Mouse (Mus musculus): ENCODE data around the gene Accs. TPM values are rescaled to one million over a fixed set of nuclear protein-coding genes. Genes with fewer than 3 reads are reported as not detected.

The Accs gene
- polyA plus RNA-seq, 1 experiment from 2014 or later: 8.7 TPM

GRCm38 (mm10) chr2:93841349-93841748 lies 8.4 kb downstream of the Accs start:
- H3K27me3 ChIP-seq (replicated peaks): no peaks in the 10 kb centered on the region
- 94% methylated on average over 3 of the region's 3 CpGs for WGBS
- no peaks in the 10 kb centered on the region; the same call in 1 of the 2 replicates for H3K4me1 ChIP-seq
- H3K4me3 ChIP-seq: no peak overlapping the region
- no peak overlapping the region for H3K4me2 ChIP-seq (replicated peaks)
- ATAC-seq (ENCODE audit: low FRiP score, low read depth): no peak
- no peak overlapping the region for H3K27ac ChIP-seq
- H3K9me3 ChIP-seq: no peaks in the 10 kb centered on the region
- peaks cover 67% of the 10 kb centered on the region for H3K36me3 ChIP-seq
- H3K9ac ChIP-seq: no peak overlapping the region

DNA sequence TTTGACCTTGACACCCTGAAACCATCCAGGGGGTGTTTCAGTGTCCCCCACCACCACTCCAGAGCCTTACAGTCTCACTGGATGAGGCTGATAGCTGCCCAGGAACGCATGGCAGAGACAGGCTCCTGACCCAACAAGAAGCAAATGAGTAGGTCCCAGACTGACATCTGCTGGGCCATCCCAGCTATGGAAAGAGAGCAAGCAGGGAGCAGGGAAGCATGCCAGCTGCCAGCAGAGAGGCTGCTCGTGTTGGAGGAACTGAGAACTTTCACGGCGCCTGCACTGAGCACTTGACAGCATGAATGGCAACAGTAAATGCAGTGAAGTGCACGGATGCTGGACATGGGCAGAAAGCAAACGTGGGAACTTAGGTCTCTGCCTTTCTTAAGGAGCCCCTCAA lies 9.6 kb downstream of the Accs start:
- Histone ChIP-seq H3K4me2 (replicated peaks) (no peak overlapping the region), H3K4me1 (no peaks in the 10 kb centered on the region), H3K9me3 (no peaks in the 10 kb centered on the region), H3K9ac (no peak overlapping the region), H3K36me3 (peaks cover 79% of the 10 kb centered on the region), H3K4me3 (no peak overlapping the region), H3K27me3 (replicated peaks) (no peaks in the 10 kb centered on the region), H3K27ac (no peak overlapping the region)
- WGBS: 81% methylated on average over 6 of the region's 6 CpGs
- no peak for ATAC-seq (ENCODE audit: low FRiP score, low read depth)

- Histone ChIP-seq H3K36me3 (peaks cover 78% of the 10 kb centered on the region), H3K9ac (no peak overlapping the region), H3K27ac (no peak overlapping the region), H3K4me3 (no peak overlapping the region), H3K4me1 (no peaks in the 10 kb centered on the region), H3K9me3 (no peaks in the 10 kb centered on the region), H3K4me2 (replicated peaks) (no peak overlapping the region), H3K27me3 (replicated peaks) (no peaks in the 10 kb centered on the region)
- ATAC-seq (ENCODE audit: low FRiP score, low read depth): no peak
- 93% methylated on average over 4 of the region's 4 CpGs for WGBS
Observed at GRCm38 (mm10) chr2:93838931-93839330, 10.8 kb downstream of the Accs start.

DNA sequence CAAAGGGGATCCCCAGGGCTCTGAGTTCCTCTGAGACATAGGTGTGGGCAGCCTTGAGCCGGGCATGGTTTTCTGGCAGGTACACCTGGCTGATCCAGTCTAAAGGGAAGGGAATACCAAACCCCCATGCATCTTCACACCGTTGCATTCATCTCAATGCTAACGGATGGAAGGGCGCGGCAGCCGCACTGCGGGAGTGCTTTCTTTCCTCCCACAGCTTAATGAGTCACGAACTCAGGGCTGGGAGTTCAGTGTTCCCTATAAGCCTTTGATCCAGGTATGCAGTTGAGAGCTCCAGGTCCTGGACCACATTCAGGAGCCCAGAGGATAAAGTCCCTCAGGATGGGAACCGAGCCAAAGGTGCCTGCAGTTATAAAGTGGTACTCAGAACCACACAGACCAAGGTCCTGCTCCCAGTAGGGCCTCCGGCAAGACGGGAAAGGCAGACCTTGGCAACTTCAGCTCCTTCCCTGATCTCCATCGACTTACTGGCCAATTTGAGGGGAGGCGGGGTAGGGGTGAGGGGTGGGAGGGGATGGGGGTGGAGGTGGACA lies 13.4 kb downstream of the Accs start:
- Histone ChIP-seq H3K4me3 (no peak overlapping the region), H3K27me3 (replicated peaks) (no peaks in the 10 kb centered on the region), H3K4me2 (replicated peaks) (no peak overlapping the region), H3K27ac (no peak overlapping the region), H3K9me3 (no peaks in the 10 kb centered on the region), H3K9ac (no peak overlapping the region), H3K36me3 (peaks cover 58% of the 10 kb centered on the region), H3K4me1 (no peaks in the 10 kb centered on the region)
- 73% methylated on average over 13 of the region's 13 CpGs for WGBS
- no peak for ATAC-seq (ENCODE audit: low FRiP score, low read depth)

DNA sequence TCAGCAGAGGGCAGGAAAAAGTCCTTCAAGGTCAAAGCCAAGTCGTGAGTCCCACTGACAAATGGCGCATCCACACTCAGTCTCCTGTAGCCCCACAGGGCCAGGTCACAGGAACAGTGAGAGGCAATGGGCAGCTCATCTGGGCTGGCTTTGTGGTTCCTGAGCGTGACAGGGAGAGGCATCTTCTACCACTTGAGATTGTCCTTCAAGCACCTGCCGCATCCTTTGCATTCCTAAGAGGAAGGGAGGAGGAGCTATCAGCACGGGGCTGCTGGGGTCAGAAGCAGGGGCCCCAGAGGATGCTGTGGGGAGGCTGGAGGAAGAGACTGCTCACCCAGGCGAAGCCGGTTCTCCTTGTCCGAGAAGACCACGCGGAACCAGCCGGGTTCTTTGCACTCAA lies 14.1 kb downstream of the Accs start:
- no peak for ATAC-seq (ENCODE audit: low FRiP score, low read depth)
- H3K9ac ChIP-seq: no peak overlapping the region
- no peak overlapping the region for H3K27ac ChIP-seq
- H3K4me2 ChIP-seq (replicated peaks): no peak overlapping the region
- no peaks in the 10 kb centered on the region for H3K27me3 ChIP-seq (replicated peaks)
- 81% methylated on average over 11 of the region's 11 CpGs for WGBS
- no peaks in the 10 kb centered on the region for H3K4me1 ChIP-seq
- peaks cover 51% of the 10 kb centered on the region for H3K36me3 ChIP-seq
- no peak overlapping the region for H3K4me3 ChIP-seq
- H3K9me3 ChIP-seq: no peaks in the 10 kb centered on the region

DNA sequence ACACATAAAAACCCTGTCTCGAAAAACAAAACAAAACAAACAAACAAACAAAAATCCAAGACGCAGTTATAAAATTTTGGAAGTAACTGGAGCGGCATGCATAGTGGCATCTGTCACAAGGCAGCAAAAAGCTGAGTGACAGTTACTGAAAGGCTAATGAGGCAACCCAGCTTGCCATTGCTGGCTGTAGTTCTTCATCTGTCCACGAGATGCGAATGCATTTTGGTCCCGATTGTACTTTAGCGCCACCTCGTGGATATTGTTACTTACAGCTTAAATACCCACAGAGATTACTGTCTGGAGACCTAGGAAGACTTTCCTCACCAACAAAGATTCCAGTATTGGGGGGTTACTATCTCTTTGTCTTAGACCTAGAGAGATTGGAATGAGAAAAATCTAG lies 26.2 kb downstream of the Accs start:
- no peaks in the 10 kb centered on the region for H3K27me3 ChIP-seq (replicated peaks)
- H3K4me2 ChIP-seq (replicated peaks): no peak overlapping the region
- WGBS: 19% methylated on average over 8 of the region's 8 CpGs
- peaks cover 11% of the 10 kb centered on the region for H3K4me1 ChIP-seq
- 0 out of 2 replicates have a peak, but pooled peaks have one; percentile 49 for ATAC-seq (ENCODE audit: low FRiP score, low read depth)
- no peaks in the 10 kb centered on the region for H3K9me3 ChIP-seq
- H3K27ac ChIP-seq: no peak overlapping the region
- no peak overlapping the region for H3K9ac ChIP-seq
- H3K4me3 ChIP-seq: no peak overlapping the region
- peaks cover 5% of the 10 kb centered on the region; the same call in 1 of the 2 replicates for H3K36me3 ChIP-seq

DNA sequence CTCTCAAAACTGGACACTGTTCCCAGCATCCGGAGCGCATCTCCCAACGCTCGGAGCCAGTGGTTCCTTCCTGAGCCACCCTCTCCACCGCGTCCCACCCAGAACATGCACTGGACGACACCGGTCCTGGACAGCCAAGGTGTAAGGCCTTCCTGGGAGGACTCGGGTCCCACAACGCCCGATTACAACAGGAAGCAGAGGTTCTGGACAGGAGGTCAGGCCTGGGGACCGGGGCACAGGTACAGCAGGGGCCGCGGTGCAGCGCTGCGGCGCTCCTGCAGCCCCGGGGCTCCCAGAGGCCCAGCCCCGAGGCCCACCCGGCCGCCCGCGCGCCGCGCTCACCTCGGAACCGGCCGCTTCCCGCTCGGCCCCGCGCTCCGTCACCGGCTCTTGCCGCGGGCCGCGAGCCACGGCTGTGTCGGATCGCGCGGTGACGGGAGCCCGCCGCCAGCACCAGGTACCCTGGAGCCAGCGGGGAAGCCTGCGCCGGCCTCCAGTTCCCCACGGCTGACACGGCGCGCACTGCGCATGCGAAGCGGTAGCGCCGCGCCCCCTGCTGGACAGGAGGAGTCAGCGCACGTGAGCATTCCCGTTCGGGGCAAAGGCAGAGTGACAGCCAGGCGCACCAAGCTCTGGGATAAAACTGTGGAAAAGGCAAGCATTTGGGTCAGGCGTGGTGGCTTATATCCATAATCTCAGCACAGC lies 27.5 kb downstream of the Accs start, which contains the start of gene Ext2:
Ext2 (minus strand) TSS at position 524 of the 705 bp plus-strand sequence.
- 3% methylated on average over 65 of the region's 66 CpGs for WGBS
- H3K9ac ChIP-seq: peak within 1 kb of the TSS; percentile 95

GRCm38 (mm10) chr2:93817791-93818190 lies 32.0 kb downstream of the Accs start:
- H3K27ac ChIP-seq: no peak overlapping the region
- no peaks in the 10 kb centered on the region for H3K9me3 ChIP-seq
- no peak overlapping the region for H3K4me3 ChIP-seq
- peaks cover 13% of the 10 kb centered on the region for H3K36me3 ChIP-seq
- no peaks in the 10 kb centered on the region for H3K27me3 ChIP-seq (replicated peaks)
- peaks cover 11% of the 10 kb centered on the region for H3K4me1 ChIP-seq
- no peak for ATAC-seq (ENCODE audit: low FRiP score, low read depth)
- H3K9ac ChIP-seq: no peak overlapping the region
- WGBS: 95% methylated on average over 5 of the region's 5 CpGs
- H3K4me2 ChIP-seq (replicated peaks): no peak overlapping the region

More for the DNA sequence above, 27.5 kb downstream of the Accs start, which contains the start of gene Ext2:
- Histone ChIP-seq H3K27ac (no peak within 1 kb of the TSS), H3K27me3 (replicated peaks) (no peaks in the 10 kb centered on the region), H3K4me3 (peak within 1 kb of the TSS; percentile 88), H3K4me2 (replicated peaks) (peak within 1 kb of the TSS; percentile 78), H3K4me1 (peaks cover 11% of the 10 kb centered on the region), H3K9me3 (no peaks in the 10 kb centered on the region), H3K36me3 (peaks cover 5% of the 10 kb centered on the region; the same call in 1 of the 2 replicates)
- peak; percentile 89 for ATAC-seq (ENCODE audit: low FRiP score, low read depth)

GRCm38 (mm10) chr2:93813343-93813742 lies 36.4 kb downstream of the Accs start:
- Histone ChIP-seq H3K4me1 (no peaks in the 10 kb centered on the region), H3K4me2 (replicated peaks) (no peak overlapping the region), H3K27me3 (replicated peaks) (no peaks in the 10 kb centered on the region), H3K36me3 (peaks cover 26% of the 10 kb centered on the region), H3K27ac (no peak overlapping the region), H3K4me3 (no peak overlapping the region), H3K9ac (no peak overlapping the region), H3K9me3 (no peaks in the 10 kb centered on the region)
- 93% methylated on average over 22 of the region's 22 CpGs for WGBS
- ATAC-seq (ENCODE audit: low FRiP score, low read depth): no peak

DNA sequence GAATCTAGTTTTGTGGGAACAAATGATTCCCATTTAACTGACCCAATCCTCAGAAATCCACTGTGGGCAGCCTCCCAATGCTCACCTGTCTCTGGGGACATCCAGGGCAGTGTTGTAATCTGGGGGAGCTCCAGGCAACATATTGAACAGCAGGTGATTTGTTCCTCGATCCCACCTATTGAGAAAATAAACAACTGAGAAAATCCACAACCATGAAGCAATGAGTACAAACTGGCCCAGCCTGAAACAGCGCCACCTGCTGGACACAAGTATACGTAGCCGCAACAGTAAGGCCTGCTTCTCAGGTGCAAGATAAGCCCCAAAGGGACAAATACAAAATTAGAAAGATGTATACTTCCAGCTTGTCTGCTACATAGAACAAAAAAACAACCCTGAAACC lies 37.9 kb downstream of the Accs start:
- peaks cover 33% of the 10 kb centered on the region for H3K36me3 ChIP-seq
- H3K4me1 ChIP-seq: no peaks in the 10 kb centered on the region
- no peaks in the 10 kb centered on the region for H3K27me3 ChIP-seq (replicated peaks)
- H3K4me3 ChIP-seq: no peak overlapping the region
- no peak overlapping the region for H3K9ac ChIP-seq
- 31% methylated on average over 4 of the region's 4 CpGs for WGBS
- ATAC-seq (ENCODE audit: low FRiP score, low read depth): no peak
- no peak overlapping the region for H3K27ac ChIP-seq
- H3K4me2 ChIP-seq (replicated peaks): no peak overlapping the region
- H3K9me3 ChIP-seq: no peaks in the 10 kb centered on the region

- H3K4me2 ChIP-seq (replicated peaks): no peak overlapping the region
- H3K27ac ChIP-seq: no peak overlapping the region
- no peaks in the 10 kb centered on the region for H3K27me3 ChIP-seq (replicated peaks)
- H3K36me3 ChIP-seq: peaks cover 49% of the 10 kb centered on the region
- WGBS: 18% methylated on average over 2 of the region's 2 CpGs
- H3K9ac ChIP-seq: no peak overlapping the region
- H3K4me1 ChIP-seq: no peaks in the 10 kb centered on the region
- H3K4me3 ChIP-seq: no peak overlapping the region
- ATAC-seq (ENCODE audit: low FRiP score, low read depth): no peak
- no peaks in the 10 kb centered on the region for H3K9me3 ChIP-seq
Observed at GRCm38 (mm10) chr2:93809931-93810330, 39.8 kb downstream of the Accs start.

DNA sequence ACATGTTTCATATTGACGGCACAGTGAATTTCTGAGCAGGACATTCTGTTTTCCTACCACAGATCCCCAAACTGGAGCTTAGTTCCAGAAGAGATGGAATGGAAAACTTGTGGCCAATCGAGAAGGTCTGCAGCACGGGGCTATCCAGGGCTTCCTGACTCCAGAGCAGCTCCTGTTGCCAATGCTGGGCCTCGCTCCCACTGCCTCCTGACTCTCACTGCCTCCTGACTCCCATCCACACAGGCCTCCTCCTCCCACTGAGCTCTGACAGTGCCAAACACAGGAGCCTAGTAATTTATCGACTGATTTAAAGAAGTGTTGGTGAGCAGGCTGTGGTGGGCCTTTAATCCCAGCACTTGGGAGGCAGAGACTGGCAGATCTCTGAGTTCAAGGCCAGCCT lies 41.7 kb downstream of the Accs start:
- WGBS: 87% methylated on average over 5 of the region's 5 CpGs
- H3K36me3 ChIP-seq: peaks cover 49% of the 10 kb centered on the region

DNA sequence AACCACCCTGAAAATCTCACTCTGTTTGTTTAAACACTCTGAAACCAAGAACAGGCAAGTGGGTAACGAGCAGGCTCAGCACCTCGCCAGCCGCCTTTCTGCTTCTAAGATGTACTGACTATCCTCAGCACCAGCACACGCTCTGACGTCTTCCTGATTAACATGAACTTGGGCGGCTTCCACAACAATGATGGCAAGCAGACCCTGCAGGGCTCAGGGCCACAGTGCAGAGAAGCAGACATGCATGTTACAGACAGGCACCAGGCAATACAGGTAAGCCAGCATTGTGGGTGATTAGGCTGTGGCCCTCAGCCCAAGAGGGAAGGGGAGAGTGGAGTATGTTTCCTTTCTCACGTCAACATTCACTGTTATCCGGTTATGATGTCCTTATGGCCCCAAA lies 42.3 kb downstream of the Accs start:
- H3K36me3 ChIP-seq: peaks cover 48% of the 10 kb centered on the region
- WGBS: 89% methylated on average over 8 of the region's 8 CpGs
- no peak overlapping the region for H3K9ac ChIP-seq
- no peak for ATAC-seq (ENCODE audit: low FRiP score, low read depth)
- no peaks in the 10 kb centered on the region for H3K9me3 ChIP-seq
- no peak overlapping the region for H3K27ac ChIP-seq
- no peaks in the 10 kb centered on the region for H3K27me3 ChIP-seq (replicated peaks)
- H3K4me3 ChIP-seq: no peak overlapping the region
- no peak overlapping the region for H3K4me2 ChIP-seq (replicated peaks)
- no peaks in the 10 kb centered on the region for H3K4me1 ChIP-seq

More for the DNA sequence above, 41.7 kb downstream of the Accs start:
- no peaks in the 10 kb centered on the region for H3K4me1 ChIP-seq
- H3K4me2 ChIP-seq (replicated peaks): no peak overlapping the region
- no peak overlapping the region for H3K9ac ChIP-seq
- H3K4me3 ChIP-seq: no peak overlapping the region
- no peak overlapping the region for H3K27ac ChIP-seq
- no peaks in the 10 kb centered on the region for H3K27me3 ChIP-seq (replicated peaks)
- H3K9me3 ChIP-seq: no peaks in the 10 kb centered on the region
- no peak for ATAC-seq (ENCODE audit: low FRiP score, low read depth)

All from neural tube, embryonic 12.5 days (tissue).